Mouse (Mus musculus) MEL (cell line): ENCODE measurements around the gene Slc19a2. TPM values are rescaled to one million over a fixed set of nuclear protein-coding genes. Genes with fewer than 3 reads are reported as not detected.

Source experiments
- DNase-seq: peaks from one replicate; pipeline ENCODE4 v3.0.0; 2011; ENCODE audit warnings: low read depth, low spot score
- H3K27ac ChIP-seq: 2 replicates; pipeline ENCODE4 v1.5.1; 2012; ENCODE audit warnings: low read depth, mild to moderate bottlenecking, control low read depth, low read length, moderate library complexity; ENCODE audit not compliant: control insufficient read depth
- H3K27me3 ChIP-seq, 2 experiments: fragments of 150-350 bp in 1 of 2; sonication (generic) in 1 of 2; 2 replicates each; pipeline ENCODE4 v1.6.1; 2012; ENCODE audit warnings: low read length in 2 of 2, mild to moderate bottlenecking in 2 of 2, improper control_type of control experiment in 1 of 2, moderate library complexity in 1 of 2; ENCODE audit not compliant: insufficient read depth in 2 of 2, control insufficient read depth in 1 of 2
- H3K36me3 ChIP-seq, 2 experiments: 2 replicates each; pipeline ENCODE4 v1.6.1; 2012 to 2014; ENCODE audit warnings: low read length in 2 of 2, improper control_type of control experiment in 1 of 2, inconsistent platforms in 1 of 2, mild to moderate bottlenecking in 1 of 2; ENCODE audit not compliant: insufficient read depth in 2 of 2, control insufficient read depth in 1 of 2
- H3K4me1 ChIP-seq, 2 experiments: fragments of 150-350 bp in 1 of 2; sonication (generic) in 1 of 2; 2 replicates each; pipeline ENCODE4 v1.6.1; 2012; ENCODE audit warnings: low read length in 2 of 2, improper control_type of control experiment in 1 of 2, mild to moderate bottlenecking in 1 of 2; ENCODE audit not compliant: insufficient read depth in 2 of 2, control insufficient read depth in 1 of 2
- H3K4me3 ChIP-seq, 2 experiments: fragments of 150-350 bp in 1 of 2; sonication (generic) in 1 of 2; 2 replicates each; pipeline ENCODE4 v1.5.1; 2012; ENCODE audit warnings: low read depth in 2 of 2, low read length in 2 of 2, mild to moderate bottlenecking in 2 of 2, moderate library complexity in 2 of 2, control low read depth in 1 of 2, improper control_type of control experiment in 1 of 2; ENCODE audit not compliant: control insufficient read depth in 1 of 2, insufficient read depth in 1 of 2
- H3K79me2 ChIP-seq: 2 replicates; pipeline ENCODE4 v1.6.1; 2012; ENCODE audit warnings: mild to moderate bottlenecking, low read length, moderate library complexity; ENCODE audit not compliant: control insufficient read depth, poor library complexity, insufficient read depth
- H3K9ac ChIP-seq: 2 replicates; pipeline ENCODE4 v1.6.1; 2012; ENCODE audit warnings: low read depth, mild to moderate bottlenecking, control low read depth, low read length, moderate library complexity; ENCODE audit not compliant: control insufficient read depth, poor library complexity, severe bottlenecking
- H3K9me3 ChIP-seq: fragments of 150-350 bp; sonication (generic); replicated peaks from 2 replicates; pipeline ENCODE4 v1.6.1; 2012; ENCODE audit warnings: mild to moderate bottlenecking, low read length, improper control_type of control experiment, moderate library complexity; ENCODE audit not compliant: insufficient read depth
- BHLHE40 ChIP-seq: IDR thresholded peaks from 2 replicates; pipeline ENCODE4 v1.6.1; 2012; ENCODE audit warnings: low read depth, mild to moderate bottlenecking, inconsistent platforms, low read length, improper control_type of control experiment, borderline replicate concordance
- CHD1 ChIP-seq: IDR thresholded peaks from 2 replicates; pipeline ENCODE4 v1.6.1; 2012; ENCODE audit warnings: low read depth, mild to moderate bottlenecking, inconsistent platforms, low read length, improper control_type of control experiment
- CTCF ChIP-seq, 3 experiments: IDR thresholded peaks in 2 of 3; conservative IDR thresholded peaks in 1 of 3; 2 replicates each; pipeline ENCODE4 v1.5.1; 2011 to 2012; ENCODE audit warnings: low read length in 3 of 3, low read depth in 2 of 3, mild to moderate bottlenecking in 2 of 3, improper control_type of control experiment in 1 of 3, inconsistent platforms in 1 of 3, mixed read lengths in 1 of 3, moderate library complexity in 1 of 3; ENCODE audit not compliant: control insufficient read depth in 1 of 3, insufficient read depth in 1 of 3, poor library complexity in 1 of 3, severe bottlenecking in 1 of 3
- E2F4 ChIP-seq: IDR thresholded peaks from 2 replicates; pipeline ENCODE4 v1.6.1; 2011; ENCODE audit warnings: low read depth, low read length, improper control_type of control experiment, borderline replicate concordance
- ELF1 ChIP-seq: IDR thresholded peaks from 2 replicates; pipeline ENCODE4 v1.6.1; 2014; ENCODE audit warnings: low read depth, mild to moderate bottlenecking, inconsistent platforms, low read length, improper control_type of control experiment, moderate library complexity
- GABPA ChIP-seq: IDR thresholded peaks from 2 replicates; pipeline ENCODE4 v1.6.1; 2012; ENCODE audit warnings: low read depth, mild to moderate bottlenecking, inconsistent platforms, low read length, improper control_type of control experiment, moderate library complexity
- JUND ChIP-seq: IDR thresholded peaks from 2 replicates; pipeline ENCODE4 v1.6.1; 2011; ENCODE audit warnings: low read depth, mild to moderate bottlenecking, improper control_type of control experiment, low read length
- KAT2A ChIP-seq: conservative IDR thresholded peaks from 2 replicates; pipeline ENCODE4 v1.6.1; 2012; ENCODE audit warnings: low read depth, low read length, improper control_type of control experiment, inconsistent platforms
- MAX ChIP-seq: IDR thresholded peaks from 2 replicates; pipeline ENCODE4 v1.6.1; 2011; ENCODE audit warnings: low read length, improper control_type of control experiment
- MEF2A ChIP-seq: IDR thresholded peaks from 2 replicates; pipeline ENCODE4 v1.6.1; 2014; ENCODE audit warnings: low read depth, mild to moderate bottlenecking, inconsistent platforms, low read length, improper control_type of control experiment; ENCODE audit not compliant: poor library complexity, insufficient replicate concordance, severe bottlenecking; ENCODE audit errors: extremely low read depth
- MXI1 ChIP-seq: IDR thresholded peaks from 2 replicates; pipeline ENCODE4 v1.6.1; 2011; ENCODE audit warnings: mild to moderate bottlenecking, low read depth, low read length, improper control_type of control experiment
- MYC ChIP-seq: IDR thresholded peaks from 2 replicates; pipeline ENCODE4 v1.6.1; 2011; ENCODE audit warnings: low read depth, mild to moderate bottlenecking, low read length, improper control_type of control experiment, moderate library complexity
- NRF1 ChIP-seq: IDR thresholded peaks from 2 replicates; pipeline ENCODE4 v1.6.1; 2014; ENCODE audit warnings: low read depth, mild to moderate bottlenecking, inconsistent platforms, low read length, improper control_type of control experiment, moderate library complexity; ENCODE audit not compliant: poor library complexity, insufficient read depth, severe bottlenecking
- POLR2AphosphoS5 ChIP-seq: IDR thresholded peaks from 2 replicates; pipeline ENCODE4 v1.6.1; 2012; ENCODE audit warnings: low read depth, borderline replicate concordance, mild to moderate bottlenecking, inconsistent platforms, low read length, moderate library complexity, mixed read lengths
- SMC3 ChIP-seq: IDR thresholded peaks from 2 replicates; pipeline ENCODE4 v1.6.1; 2011; ENCODE audit warnings: low read depth, low read length, improper control_type of control experiment
- TCF12 ChIP-seq: IDR thresholded peaks from 2 replicates; pipeline ENCODE4 v1.6.1; 2014; ENCODE audit warnings: low read depth, mild to moderate bottlenecking, inconsistent platforms, low read length, improper control_type of control experiment, moderate library complexity
- ZC3H11A ChIP-seq: IDR thresholded peaks from 2 replicates; pipeline ENCODE4 v1.6.1; 2012; ENCODE audit warnings: low read depth, mild to moderate bottlenecking, inconsistent platforms, low read length, improper control_type of control experiment
- ZKSCAN1 ChIP-seq: IDR thresholded peaks from 2 replicates; pipeline ENCODE4 v1.6.1; 2012; ENCODE audit warnings: low read depth, mild to moderate bottlenecking, inconsistent platforms, low read length, improper control_type of control experiment, moderate library complexity
- ZMIZ1 ChIP-seq: IDR thresholded peaks from 2 replicates; pipeline ENCODE4 v1.6.1; 2012; ENCODE audit warnings: low read depth, mild to moderate bottlenecking, inconsistent platforms, low read length, improper control_type of control experiment, moderate library complexity
- polyA plus RNA-seq, 2 experiments: library from polyadenylated mRNA; stranded (reverse) in 1 of 2; unstranded in 1 of 2; fragments of >175 nt in 1 of 2; fragments of >200 nt in 1 of 2; gene quantifications; 2 replicates each; pipeline versions ENCODE4 v1.2.1 to v1.2.4; 2012; ENCODE audit warnings: low replicate concordance in 2 of 2, low read depth in 1 of 2; ENCODE audit not compliant: insufficient read length in 2 of 2, insufficient read depth in 1 of 2, missing spikeins in 1 of 2
- total RNA-seq: library from RNA; depleted of rRNA; stranded (reverse); fragments of 300-350 nt; gene quantifications from 2 replicates; pipeline ENCODE4 v1.2.3, GENCODE M21; 2012

Slc19a2 gene
- total and polyA plus RNA-seq, 3 experiments = 9.0 to 54.2 (median 9.7) TPM

DNA sequence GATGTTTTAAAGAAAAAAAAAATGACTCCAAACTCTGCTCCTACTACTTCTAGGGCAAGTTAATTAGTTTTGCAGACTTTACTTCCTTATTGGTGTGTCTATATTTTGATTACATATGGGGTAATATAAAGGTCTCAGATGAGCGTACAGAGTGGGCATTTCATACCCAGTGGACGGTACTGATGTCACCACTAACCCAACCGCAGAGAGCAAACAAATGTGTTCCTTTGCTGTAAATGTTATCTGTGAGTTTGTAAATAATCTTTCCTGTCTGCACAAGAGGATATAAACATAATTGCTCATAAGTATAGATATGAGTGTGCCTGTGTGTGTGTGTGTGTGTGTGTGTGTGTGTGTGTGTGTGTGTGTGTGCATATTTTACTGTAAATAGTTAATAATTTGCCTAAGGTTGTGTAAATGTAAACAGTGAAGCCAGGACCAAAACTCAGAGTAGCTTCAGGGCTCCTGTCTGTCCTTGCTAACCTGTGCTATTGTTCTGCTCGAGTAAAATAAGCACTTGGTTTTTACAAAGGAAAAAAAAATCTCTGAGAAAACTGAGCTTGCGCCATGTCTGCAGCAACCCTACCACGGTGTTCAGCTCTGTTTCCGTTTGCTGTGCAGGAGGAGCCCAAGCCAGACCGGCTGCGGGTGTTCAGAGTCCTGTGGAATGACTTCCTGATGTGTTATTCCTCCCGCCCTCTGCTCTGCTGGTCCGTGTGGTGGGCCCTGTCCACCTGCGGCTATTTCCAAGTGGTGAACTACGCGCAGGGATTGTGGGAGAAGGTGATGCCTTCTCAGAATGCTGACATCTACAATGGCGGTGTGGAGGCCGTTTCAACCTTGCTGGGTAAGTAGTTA lies 11.6 kb downstream of the Slc19a2 start:
- H3K27me3 ChIP-seq = no peaks in the 10 kb centered on the region
- no peak overlapping the region for H3K4me3 ChIP-seq
- H3K9me3 ChIP-seq = no peaks in the 10 kb centered on the region
- H3K36me3 ChIP-seq = peaks cover 0 to 2% of the 10 kb centered on the region in 2 experiments; a peak in 2 of 4 replicates
- no peak for DNase-seq
- no peak overlapping the region for H3K9ac ChIP-seq
- no peak overlapping the region for H3K27ac ChIP-seq
- H3K79me2 ChIP-seq = no peaks in the 10 kb centered on the region
- no peak for TF ChIP-seq ELF1
- TF ChIP-seq, all 39 proteins: peak for 0
- H3K4me1 ChIP-seq = no peaks in the 10 kb centered on the region

DNA sequence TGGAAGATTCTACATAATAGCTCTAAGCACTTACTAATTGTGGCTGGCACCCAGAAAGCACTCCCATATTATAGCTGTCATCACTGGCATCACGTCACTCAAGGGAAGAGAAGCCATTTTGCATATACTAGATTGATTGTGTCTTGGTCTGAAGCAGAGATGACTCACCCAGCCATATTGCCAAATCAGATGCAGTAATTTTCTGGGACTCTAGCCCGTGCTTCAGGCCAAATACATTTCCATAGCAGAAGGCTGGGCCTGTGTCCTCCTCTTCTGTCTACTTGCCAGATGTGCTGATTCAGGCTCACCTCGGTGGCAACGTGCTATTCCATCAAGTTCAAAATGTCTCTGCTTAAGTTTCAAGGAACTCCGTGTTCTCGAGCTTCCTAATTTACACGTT lies 12.7 kb downstream of the Slc19a2 start:
- Histone ChIP-seq H3K9me3 (no peaks in the 10 kb centered on the region), H3K4me1 (no peaks in the 10 kb centered on the region), H3K79me2 (no peaks in the 10 kb centered on the region), H3K36me3 (peaks cover 0 to 2% of the 10 kb centered on the region in 2 experiments; a peak in 2 of 4 replicates), H3K27me3 (no peaks in the 10 kb centered on the region), H3K9ac (no peak overlapping the region), H3K4me3 (no peak overlapping the region), H3K27ac (no peak overlapping the region)
- TF ChIP-seq NRF1 (no peak), MEF2A (no peak), BHLHE40 (no peak), POLR2AphosphoS5 (no peak), ZC3H11A (no peak), CTCF (IDR thresholded peaks at IDR 0.05 in 2 of 3, conservative IDR thresholded peaks at IDR 0.05 in 1 of 3; ENCODE audit: control insufficient read depth in 1 of 3, insufficient read depth in 1 of 3, low read depth in 2 of 3, low read length in 3 of 3, poor library complexity in 1 of 3, severe bottlenecking in 1 of 3) (no peak), KAT2A (no peak), JUND (no peak), E2F4 (no peak), GABPA (no peak), ZKSCAN1 (no peak), MAX (no peak), ZMIZ1 (no peak), SMC3 (no peak), CHD1 (no peak), MXI1 (no peak), TCF12 (no peak), MYC (no peak)
- DNase-seq = no peak
